Mouse (Mus musculus): ENCODE measurements around the gene 2410131K14Rik.

Gene 2410131K14Rik

DNA sequence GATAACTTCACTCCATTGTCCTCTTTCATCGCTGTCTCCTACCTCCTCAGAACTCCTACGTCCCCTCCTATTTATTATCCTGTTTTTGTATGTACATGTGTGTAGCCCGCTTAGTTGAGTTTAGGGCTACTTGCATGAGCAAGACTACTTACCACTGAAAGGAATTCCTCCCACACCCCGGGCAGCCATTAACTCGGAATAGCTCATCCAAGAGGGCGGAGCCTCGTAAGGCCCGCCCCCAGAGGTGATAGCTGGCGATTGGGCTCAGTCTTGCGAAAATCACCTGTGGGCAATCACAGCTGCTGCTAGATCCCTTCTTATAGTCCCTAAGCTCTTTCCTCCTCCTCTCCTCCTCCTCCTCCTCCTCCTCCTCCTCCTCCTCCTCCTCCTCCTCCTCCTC is 66.2 kb downstream of the 2410131K14Rik start:
- DNase-seq (ENCODE audit: low read depth): no peak

- no peak for DNase-seq (ENCODE audit: low read depth)
Observed at GRCm38 (mm10) chr5:118313766-118314165, 68.7 kb downstream of the 2410131K14Rik start.
